Mouse (Mus musculus) embryonic fibroblast, embryonic 13.5 days (primary cell): Measurements from ENCODE around the gene Ccdc180. TPM values are rescaled to one million over a fixed set of nuclear protein-coding genes. Genes with fewer than 3 reads are reported as not detected.
A peak's percentile ranks its signal among the peaks of the same experiment; 100 is the strongest.

ENCODE experiments used
- H3K27ac ChIP-seq: 2 replicates; pipeline ENCODE4 v1.5.1; 2012; ENCODE audit warnings: low read length, control low read depth, inconsistent platforms; ENCODE audit not compliant: insufficient read depth
- H3K4me1 ChIP-seq: 2 replicates; pipeline ENCODE4 v1.6.1; 2011; ENCODE audit warnings: low read length; ENCODE audit not compliant: control insufficient read depth, insufficient read depth
- H3K4me3 ChIP-seq: 2 replicates; pipeline ENCODE4 v1.5.1; 2011; ENCODE audit warnings: mild to moderate bottlenecking, control low read depth, low read length; ENCODE audit not compliant: insufficient read depth
- CTCF ChIP-seq: IDR thresholded peaks from 2 replicates; pipeline ENCODE4 v1.5.1; 2011; ENCODE audit warnings: mild to moderate bottlenecking, control low read depth, low read length, moderate library complexity, borderline replicate concordance; ENCODE audit not compliant: insufficient read depth
- POLR2A ChIP-seq: IDR thresholded peaks from 2 replicates; pipeline ENCODE4 v1.6.1; 2011; ENCODE audit warnings: low read depth, mild to moderate bottlenecking, control low read depth, low read length, moderate library complexity
- polyA plus RNA-seq: library from polyadenylated mRNA; stranded (reverse); fragments of >200 nt; gene quantifications from 2 replicates; pipeline ENCODE4 v1.2.4, GENCODE M21; 2011; ENCODE audit warnings: low read depth; ENCODE audit not compliant: missing spikeins, insufficient read length

Gene Ccdc180
- polyA plus RNA-seq, 1 experiment: not detected

GRCm38 (mm10) chr4:45967479-45968341 lies 77.6 kb downstream of the Ccdc180 start:
- TF ChIP-seq POLR2A: no peak
- TF ChIP-seq CTCF: no peak
- no peak overlapping the region for H3K4me3 ChIP-seq

GRCm38 (mm10) chr4:45969051-45969450 lies 78.9 kb downstream of the Ccdc180 start:
- peaks cover 9% of the 10 kb centered on the region for H3K4me1 ChIP-seq
- TF ChIP-seq CTCF (no peak), POLR2A (no peak)
- no peak overlapping the region for H3K4me3 ChIP-seq
- H3K27ac ChIP-seq: no peak overlapping the region

More at GRCm38 (mm10) chr4:45967479-45968341, 77.6 kb downstream of the Ccdc180 start:
- no peak overlapping the region for H3K27ac ChIP-seq
- peaks cover 9% of the 10 kb centered on the region for H3K4me1 ChIP-seq

- H3K4me3 ChIP-seq: no peak overlapping the region
- no peak overlapping the region for H3K27ac ChIP-seq
- TF ChIP-seq POLR2A (no peak), CTCF (no peak)
Observed at GRCm38 (mm10) chr4:45970048-45970560, 80.0 kb downstream of the Ccdc180 start.

GRCm38 (mm10) chr4:45971806-45972447 lies 81.8 kb downstream of the Ccdc180 start:
- TF ChIP-seq POLR2A: peak; percentile 55
- peak; percentile 75 for TF ChIP-seq CTCF
- Histone ChIP-seq H3K27ac (0 out of 2 replicates have a peak overlapping the region, but pooled peaks have one; percentile 41), H3K4me3 (peak overlapping the region; percentile 89), H3K4me1 (peaks cover under 1% of the 10 kb centered on the region)

More at GRCm38 (mm10) chr4:45970048-45970560, 80.0 kb downstream of the Ccdc180 start:
- peaks cover 5% of the 10 kb centered on the region for H3K4me1 ChIP-seq

- Histone ChIP-seq H3K4me1 (no peaks in the 10 kb centered on the region; the same call in none of the 2 replicates), H3K27ac (0 out of 2 replicates have a peak overlapping the region, but pooled peaks have one; percentile 41), H3K4me3 (peak overlapping the region; percentile 89)
- TF ChIP-seq POLR2A: 0 out of 2 replicates have a peak, but pooled peaks have one; percentile 27
- no peak for TF ChIP-seq CTCF
Observed at GRCm38 (mm10) chr4:45972448-45972854, 82.3 kb downstream of the Ccdc180 start.

GRCm38 (mm10) chr4:45972951-45973350 lies 82.8 kb downstream of the Ccdc180 start:
- H3K4me3 ChIP-seq: peak overlapping the region; percentile 89
- TF ChIP-seq POLR2A: no peak
- no peak for TF ChIP-seq CTCF
- no peaks in the 10 kb centered on the region; the same call in none of the 2 replicates for H3K4me1 ChIP-seq
- H3K27ac ChIP-seq: no peak overlapping the region

GRCm38 (mm10) chr4:45976931-45977667 lies 87.0 kb downstream of the Ccdc180 start:
- Histone ChIP-seq H3K4me3 (no peak overlapping the region), H3K27ac (no peak overlapping the region), H3K4me1 (no peaks in the 10 kb centered on the region; the same call in none of the 2 replicates)
- TF ChIP-seq CTCF (no peak), POLR2A (no peak)

GRCm38 (mm10) chr4:45979916-45980315 lies 89.8 kb downstream of the Ccdc180 start:
- no peaks in the 10 kb centered on the region for H3K4me1 ChIP-seq
- H3K27ac ChIP-seq: no peak overlapping the region

GRCm38 (mm10) chr4:45981054-45981453 lies 91.0 kb downstream of the Ccdc180 start:
- Histone ChIP-seq H3K27ac (no peak overlapping the region), H3K4me1 (no peaks in the 10 kb centered on the region), H3K4me3 (no peak overlapping the region)
- no peak for TF ChIP-seq CTCF
- no peak for TF ChIP-seq POLR2A

More at GRCm38 (mm10) chr4:45979916-45980315, 89.8 kb downstream of the Ccdc180 start:
- TF ChIP-seq POLR2A: no peak
- no peak for TF ChIP-seq CTCF
- no peak overlapping the region for H3K4me3 ChIP-seq
